Mouse (Mus musculus): ENCODE measurements around the gene S1pr1.

The S1pr1 gene

GRCm38 (mm10) chr3:115675546-115676535 is 39.0 kb downstream of the S1pr1 start:
- DNase-seq (ENCODE audit: low read depth in 1 of 2, low spot score in 2 of 2): no peak

- no peak for DNase-seq (ENCODE audit: low read depth in 1 of 2, low spot score in 2 of 2)
These were observed 40.2 kb downstream of the S1pr1 start for GRCm38 (mm10) chr3:115674665-115675064.

- DNase-seq (ENCODE audit: low read depth in 1 of 2, low spot score in 2 of 2): no peak
These were observed 41.2 kb downstream of the S1pr1 start for GRCm38 (mm10) chr3:115673663-115674157.

GRCm38 (mm10) chr3:115672965-115673662 is 41.8 kb downstream of the S1pr1 start:
- no peak for DNase-seq (ENCODE audit: low read depth in 1 of 2, low spot score in 2 of 2)

- no peak for DNase-seq (ENCODE audit: low read depth in 1 of 2, low spot score in 2 of 2)
These were observed 45.6 kb downstream of the S1pr1 start for GRCm38 (mm10) chr3:115669230-115669629.

- no peak for DNase-seq (ENCODE audit: low read depth in 1 of 2, low spot score in 2 of 2)
These were observed 47.7 kb downstream of the S1pr1 start for GRCm38 (mm10) chr3:115667182-115667581.

- DNase-seq (ENCODE audit: low read depth in 1 of 2, low spot score in 2 of 2): no peak
These were observed 48.3 kb downstream of the S1pr1 start for GRCm38 (mm10) chr3:115666547-115666946.

GRCm38 (mm10) chr3:115664497-115664896 is 50.4 kb downstream of the S1pr1 start:
- no peak for DNase-seq (ENCODE audit: low read depth in 1 of 2, low spot score in 2 of 2)

GRCm38 (mm10) chr3:115660701-115661460 is 54.0 kb downstream of the S1pr1 start:
- peak; percentile 16 to 67 for DNase-seq (ENCODE audit: low read depth in 1 of 2, low spot score in 2 of 2)
